Mouse (Mus musculus): ENCODE results near the gene Cypt12. TPM values are rescaled to one million over a fixed set of nuclear protein-coding genes. Genes with fewer than 3 reads are reported as not detected.

Cypt12 gene
- polyA plus RNA-seq (2012; rRNA removed): 0.34 TPM in 1 of 2 replicates, not detected in the other

GRCm38 (mm10) chr3:17948299-17948698 lies at the start of gene Cypt12:
Gene Cypt12 (plus strand): TSS chr3:17948410.
- TF ChIP-seq CTCF (conservative IDR thresholded peaks at IDR 0.05; ENCODE audit: insufficient read depth, insufficient read length, low read depth, low read length) (no peak), POLR2A (IDR thresholded peaks at IDR 0.05; ENCODE audit: low read depth, low read length) (no peak)
- no peak for DNase-seq
- Histone ChIP-seq H3K27me3 (replicated peaks; ENCODE audit: control insufficient read depth, insufficient read depth, low read length) (no peaks in the 10 kb centered on the region), H3K4me3 (ENCODE audit: insufficient read depth, low read depth, low read length) (no peak within 1 kb of the TSS), H3K27ac (ENCODE audit: insufficient read depth, low read depth, low read length) (no peak within 1 kb of the TSS), H3K36me3 (ENCODE audit: control insufficient read depth, insufficient read depth, low read length) (no peaks in the 10 kb centered on the region), H3K4me1 (ENCODE audit: control insufficient read depth, insufficient read depth, low read length) (no peaks in the 10 kb centered on the region)
- 91% methylated on average over 13 of the region's 13 CpGs for WGBS

GRCm38 (mm10) chr3:17913796-17914195 lies 34.4 kb upstream of the Cypt12 start:
- no peaks in the 10 kb centered on the region for H3K36me3 ChIP-seq (ENCODE audit: control insufficient read depth, insufficient read depth, low read length)
- no peak for DNase-seq
- H3K27ac ChIP-seq (ENCODE audit: insufficient read depth, low read depth, low read length): no peak overlapping the region
- TF ChIP-seq POLR2A (IDR thresholded peaks at IDR 0.05; ENCODE audit: low read depth, low read length) (no peak), CTCF (conservative IDR thresholded peaks at IDR 0.05; ENCODE audit: insufficient read depth, insufficient read length, low read depth, low read length) (no peak)
- H3K27me3 ChIP-seq (replicated peaks; ENCODE audit: control insufficient read depth, insufficient read depth, low read length): no peaks in the 10 kb centered on the region
- no peak overlapping the region for H3K4me3 ChIP-seq (ENCODE audit: insufficient read depth, low read depth, low read length)
- no peaks in the 10 kb centered on the region for H3K4me1 ChIP-seq (ENCODE audit: control insufficient read depth, insufficient read depth, low read length)

- H3K36me3 ChIP-seq (ENCODE audit: control insufficient read depth, insufficient read depth, low read length): no peaks in the 10 kb centered on the region
- TF ChIP-seq CTCF (conservative IDR thresholded peaks at IDR 0.05; ENCODE audit: insufficient read depth, insufficient read length, low read depth, low read length) (no peak), POLR2A (IDR thresholded peaks at IDR 0.05; ENCODE audit: low read depth, low read length) (no peak)
- no peaks in the 10 kb centered on the region for H3K4me1 ChIP-seq (ENCODE audit: control insufficient read depth, insufficient read depth, low read length)
- WGBS: 90% methylated on average over 2 of the region's 2 CpGs
- no peak overlapping the region for H3K4me3 ChIP-seq (ENCODE audit: insufficient read depth, low read depth, low read length)
- DNase-seq: no peak
- no peak overlapping the region for H3K27ac ChIP-seq (ENCODE audit: insufficient read depth, low read depth, low read length)
- H3K27me3 ChIP-seq (replicated peaks; ENCODE audit: control insufficient read depth, insufficient read depth, low read length): no peaks in the 10 kb centered on the region
These were observed 8.0 kb upstream of the Cypt12 start for GRCm38 (mm10) chr3:17940206-17940605.
